Mouse (Mus musculus): Measurements from ENCODE around the gene Dtx3.

DNA sequence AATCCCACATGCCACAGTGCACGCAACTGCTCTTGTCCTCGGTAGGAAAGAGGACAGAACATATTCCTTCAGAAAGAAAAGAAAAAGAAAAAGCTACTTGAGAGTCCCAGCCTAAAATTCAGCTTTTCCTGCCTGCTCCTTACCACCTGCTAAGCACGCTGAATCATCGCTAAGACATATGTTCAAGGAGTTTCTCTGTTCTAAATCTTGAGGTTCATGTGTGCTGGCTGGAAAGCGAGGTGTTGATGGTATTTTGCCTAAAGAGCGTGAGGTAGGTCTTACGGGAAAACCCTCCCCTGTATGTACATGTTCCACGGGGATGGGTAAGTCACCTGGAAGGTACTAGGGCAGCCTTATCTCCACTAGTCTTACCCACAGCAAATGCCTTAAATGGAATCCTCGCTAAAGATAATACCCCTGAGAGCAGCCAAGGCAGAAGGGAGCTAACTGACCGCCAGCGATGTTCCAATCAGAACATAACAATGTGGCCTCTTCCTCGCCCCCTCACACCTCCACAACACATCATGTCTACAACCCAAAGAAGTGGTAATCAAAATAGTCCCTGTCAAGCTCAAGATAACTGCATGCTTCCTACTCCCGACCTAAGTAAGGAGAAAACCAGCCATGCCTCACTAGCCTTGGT is 14.5 kb upstream of the Dtx3 start:
- TF ChIP-seq POLR2A (IDR thresholded peaks at IDR 0.05; ENCODE audit: low read depth, low read length) = no peak
- no peak for TF ChIP-seq CTCF (IDR thresholded peaks at IDR 0.05; ENCODE audit: borderline replicate concordance, insufficient read depth, low read length)
